Mouse (Mus musculus): ENCODE measurements around the gene Anxa11.
"Not testable (repeated sequence)": the region's sequence is repeated elsewhere in the genome, so short reads cannot be mapped to it uniquely, and the experiment has no call there.

Gene Anxa11

DNA sequence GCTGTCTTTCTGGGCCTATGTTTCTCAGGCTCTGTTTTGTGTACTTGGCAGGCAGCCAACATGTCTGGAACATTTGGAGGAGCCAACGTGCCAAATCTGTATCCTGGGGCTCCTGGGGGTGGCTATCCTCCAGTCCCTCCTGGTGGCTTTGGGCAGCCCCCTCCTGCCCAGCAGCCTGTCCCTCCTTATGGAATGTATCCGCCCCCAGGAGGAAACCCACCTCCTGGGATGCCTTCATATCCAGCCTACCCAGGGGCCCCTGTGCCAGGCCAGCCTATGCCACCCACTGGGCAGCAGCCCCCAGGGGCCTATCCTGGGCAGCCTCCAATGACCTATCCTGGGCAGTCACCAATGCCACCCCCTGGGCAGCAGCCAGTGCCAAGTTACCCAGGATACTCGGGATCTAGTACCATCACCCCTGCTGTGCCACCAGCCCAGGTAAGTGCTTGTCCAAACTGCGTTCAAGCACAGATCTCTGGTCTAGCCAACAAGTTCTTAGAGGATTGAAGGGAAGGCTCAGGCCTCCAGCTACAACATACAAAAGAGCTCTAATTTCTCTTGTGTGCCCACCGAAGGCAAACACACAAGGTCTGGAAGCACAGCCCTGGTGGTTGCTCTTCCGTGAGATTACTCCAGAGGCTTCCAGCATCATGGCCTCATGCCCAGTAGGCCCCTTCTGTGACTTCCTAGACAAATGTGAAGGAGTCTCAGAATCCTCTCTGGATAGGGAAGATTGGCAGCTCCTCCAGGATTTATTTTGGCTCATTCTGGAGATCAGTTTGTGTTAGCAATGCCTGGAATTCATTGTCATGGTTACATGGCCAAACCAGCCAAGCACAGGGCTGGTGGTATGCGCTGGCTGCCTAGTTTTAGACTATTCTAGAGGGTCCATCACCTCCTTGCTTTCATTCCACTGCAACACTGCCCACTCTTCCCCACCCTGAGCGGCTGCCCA is 30.8 kb downstream of the Anxa11 start:
- no peak for DNase-seq

DNA sequence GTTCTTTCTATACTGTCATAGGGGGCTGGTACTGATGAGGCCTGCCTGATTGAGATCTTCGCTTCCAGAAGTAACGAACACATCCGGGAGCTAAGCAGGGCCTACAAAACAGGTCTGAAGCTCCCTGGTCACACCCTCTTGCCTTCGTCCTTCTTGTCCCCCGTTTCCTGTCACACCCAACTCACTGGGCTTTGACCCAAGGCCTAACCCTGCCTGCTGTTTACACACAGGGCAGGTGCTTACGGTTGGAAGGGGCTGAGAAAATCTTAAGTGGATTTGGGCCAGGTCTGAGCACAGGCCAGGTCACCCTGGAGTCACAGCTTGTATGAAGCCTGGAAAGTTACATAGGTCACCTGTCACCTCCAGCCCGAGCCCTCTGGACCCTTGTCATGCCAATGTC is 34.7 kb downstream of the Anxa11 start:
- DNase-seq, result not testable (repeated sequence)

DNA sequence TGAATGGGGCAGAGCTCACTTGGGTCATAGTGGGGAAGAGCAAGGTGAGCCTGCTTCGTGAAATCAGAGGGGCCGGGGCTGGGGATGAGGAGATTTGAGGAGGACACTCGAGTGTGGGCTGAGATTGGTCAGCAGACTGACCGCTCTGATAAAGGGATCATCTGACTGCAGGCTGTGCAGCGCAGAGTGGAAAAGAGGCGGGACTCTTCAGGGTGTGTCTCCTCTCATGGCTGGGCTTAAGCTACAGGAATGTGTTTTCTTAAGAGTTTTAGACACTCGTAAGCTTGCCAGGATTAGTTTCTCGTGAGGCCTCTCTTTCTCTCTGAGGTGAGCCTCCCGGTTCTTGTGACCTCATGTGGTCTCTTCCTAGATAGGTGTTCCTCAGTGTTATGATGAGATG is 39.8 kb downstream of the Anxa11 start:
- not testable (repeated sequence) for DNase-seq

DNA sequence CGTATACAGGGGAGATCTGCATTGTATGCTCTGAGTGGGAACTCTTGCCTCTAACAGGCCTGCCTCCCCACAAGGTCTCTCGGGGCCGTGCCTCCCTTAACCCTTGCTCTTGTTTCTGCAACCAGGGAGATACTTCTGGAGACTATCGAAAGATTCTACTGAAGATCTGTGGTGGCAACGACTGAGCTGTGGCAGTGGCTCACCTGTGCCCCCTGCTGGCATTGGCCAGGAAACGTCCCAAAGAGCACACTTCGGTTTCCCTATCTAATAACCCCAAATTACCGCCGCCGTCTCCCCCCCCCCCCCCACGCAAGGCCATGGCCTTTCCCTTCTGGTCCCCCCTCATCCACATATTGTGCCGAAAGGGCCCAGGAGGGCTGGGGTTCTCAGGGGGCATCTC is 43.9 kb downstream of the Anxa11 start:
- DNase-seq, result not testable (repeated sequence)

DNA sequence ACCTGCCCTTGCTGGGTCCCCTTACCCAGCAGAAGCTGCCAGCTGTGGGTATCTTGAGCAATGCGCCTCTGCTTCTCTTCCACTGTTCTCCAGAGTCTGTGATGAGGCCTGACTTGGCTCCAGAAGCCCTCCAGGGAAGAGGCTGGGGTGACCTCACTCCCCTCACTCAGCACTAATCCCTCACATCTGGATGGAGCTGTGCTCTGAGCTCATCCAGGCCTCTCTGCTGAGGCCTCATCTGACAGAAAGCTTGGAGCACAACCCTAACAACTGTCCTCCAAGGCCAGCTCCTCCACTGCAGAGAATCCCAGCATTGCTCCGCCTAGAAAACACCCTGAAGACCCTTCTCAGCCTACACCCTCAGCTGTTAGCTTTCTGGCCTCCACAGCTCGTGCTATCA is 52.6 kb downstream of the Anxa11 start:
- DNase-seq, result not testable (repeated sequence)

DNA sequence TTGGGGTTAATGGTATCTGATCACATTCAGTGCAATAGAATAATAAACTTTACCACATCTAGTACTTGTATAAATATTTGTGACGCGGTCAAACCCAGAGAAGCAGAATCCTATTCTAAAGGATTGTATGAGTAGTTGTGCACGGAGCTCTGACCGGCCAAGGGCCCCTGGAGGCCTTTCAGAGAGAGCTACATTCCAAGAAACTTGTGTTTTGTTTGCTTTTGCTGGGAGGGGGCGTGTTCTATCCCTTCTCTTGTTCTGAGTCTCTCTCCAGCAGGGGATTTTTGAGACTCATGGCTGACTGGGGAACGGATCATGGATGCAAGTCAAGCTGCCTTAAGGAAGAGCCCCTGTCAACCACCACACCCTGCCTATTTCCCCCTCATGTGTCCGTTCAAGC is 53.7 kb downstream of the Anxa11 start:
- not testable (repeated sequence) for DNase-seq

DNA sequence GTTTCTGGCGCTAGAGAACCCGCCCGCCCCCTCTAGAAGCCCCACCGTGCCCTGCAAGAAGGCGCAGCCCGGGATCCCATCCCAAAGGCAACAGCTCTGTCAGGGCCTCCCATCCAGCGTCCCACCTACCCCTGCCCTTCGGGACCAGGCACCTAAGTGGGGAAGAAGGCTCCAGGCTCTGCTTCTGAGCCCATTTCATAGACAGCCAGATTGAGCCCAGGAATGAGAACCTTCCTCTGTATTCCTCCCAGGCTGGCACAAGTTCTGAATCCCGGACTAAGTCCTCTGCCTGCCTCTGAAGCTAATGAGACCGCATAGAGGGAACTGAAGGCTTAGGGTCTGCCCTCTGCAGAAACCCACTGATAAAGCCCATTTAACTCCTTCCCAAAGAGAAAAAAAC is 61.0 kb downstream of the Anxa11 start, which contains the start of gene Plac9a:
Plac9a (minus strand) TSS at position 101 of the 400 bp plus-strand sequence.
- not testable (repeated sequence) for DNase-seq

DNA sequence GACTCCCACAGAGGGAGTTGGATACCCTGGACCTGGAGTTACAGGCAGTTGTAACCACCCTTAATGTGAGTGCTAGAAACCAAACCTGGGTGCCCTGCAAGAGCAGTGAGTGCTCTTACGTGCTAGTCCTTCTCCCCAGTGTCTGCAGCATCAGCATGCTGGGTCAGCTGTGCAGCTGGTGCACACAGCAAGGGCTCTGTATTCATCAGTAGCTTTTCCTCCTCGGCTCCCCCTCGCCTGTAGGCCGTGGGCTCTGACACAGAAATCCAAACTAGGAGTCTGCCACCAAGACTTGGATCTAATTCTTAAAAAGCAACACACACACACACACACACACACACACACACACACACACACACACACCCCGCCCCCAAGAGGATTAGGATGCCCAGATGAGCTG is 63.3 kb downstream of the Anxa11 start:
- DNase-seq, result not testable (repeated sequence)

DNA sequence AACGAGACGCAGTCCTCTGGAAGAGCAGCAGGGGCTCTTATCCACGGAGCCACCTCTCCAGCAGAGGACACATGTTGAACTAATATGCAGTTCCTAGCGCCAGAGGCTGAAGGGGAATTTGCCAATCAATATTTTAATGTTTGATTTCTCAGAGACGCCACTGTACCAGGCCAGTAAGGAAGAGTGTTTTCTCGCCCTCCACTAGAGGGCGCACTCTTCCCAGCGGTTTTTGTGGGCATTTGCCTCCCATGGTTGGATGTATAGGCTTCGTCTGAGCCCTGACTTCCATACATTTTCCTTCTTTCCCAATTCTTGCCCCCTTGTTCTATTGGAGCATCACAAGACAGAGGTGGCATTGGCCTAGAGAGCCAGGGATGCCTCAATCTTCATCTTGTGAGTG is 65.3 kb downstream of the Anxa11 start:
- not testable (repeated sequence) for DNase-seq

DNA sequence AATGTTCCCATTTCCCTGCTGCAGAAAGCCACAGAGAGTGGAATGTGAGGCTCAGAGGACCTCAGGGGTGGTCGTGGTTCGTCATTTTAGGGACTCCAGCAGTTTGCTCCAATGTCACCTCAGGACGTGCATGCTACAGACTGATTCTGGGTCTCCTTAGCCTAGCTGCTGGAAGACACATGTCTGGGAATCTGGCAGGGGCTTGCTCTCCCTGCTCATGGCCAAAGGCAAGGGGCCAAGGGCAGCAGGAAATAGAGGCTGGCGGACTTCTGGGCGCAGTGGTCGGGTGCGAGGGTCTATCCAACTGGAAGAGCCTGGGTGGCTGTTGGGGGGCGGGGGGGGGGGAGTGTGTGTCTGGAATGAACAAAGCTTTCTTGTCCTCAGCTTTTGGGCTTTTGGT is 67.0 kb downstream of the Anxa11 start:
- DNase-seq, result not testable (repeated sequence)

DNA sequence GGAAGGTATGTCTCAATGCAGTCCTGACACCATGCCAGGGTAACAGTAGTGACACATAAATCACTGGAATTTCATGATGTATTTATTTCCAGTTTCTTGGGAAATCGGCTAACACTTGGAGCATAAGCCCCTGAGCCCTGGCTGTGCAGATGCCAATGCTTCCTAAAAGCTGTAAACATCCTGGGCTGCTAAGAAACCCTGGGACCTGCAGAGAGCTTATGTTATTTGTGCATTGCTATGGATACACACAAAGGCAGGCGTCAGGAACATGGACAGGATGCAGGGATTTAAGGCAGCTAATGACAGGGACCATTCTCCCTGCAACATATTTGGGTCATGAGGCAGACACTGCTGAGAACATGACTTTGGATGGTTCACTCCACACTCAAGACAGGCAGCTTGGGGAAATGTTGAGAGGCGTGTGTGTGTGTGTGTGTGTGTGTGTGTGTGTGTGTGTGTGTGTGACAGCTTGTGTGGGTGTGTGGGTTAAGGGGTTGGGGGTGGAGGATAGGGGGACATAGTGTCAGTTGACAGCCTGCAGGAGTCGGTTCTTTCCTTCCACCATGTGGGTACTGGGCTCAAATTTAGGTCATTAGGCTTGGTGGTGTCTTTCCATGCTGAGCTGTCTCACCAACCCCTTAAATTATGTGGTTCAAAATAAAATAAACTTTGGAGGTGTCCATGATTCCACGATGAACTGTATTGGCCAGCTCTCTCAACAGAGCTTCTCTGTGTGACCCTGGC is 76.6 kb downstream of the Anxa11 start:
- DNase-seq, result not testable (repeated sequence)

DNA sequence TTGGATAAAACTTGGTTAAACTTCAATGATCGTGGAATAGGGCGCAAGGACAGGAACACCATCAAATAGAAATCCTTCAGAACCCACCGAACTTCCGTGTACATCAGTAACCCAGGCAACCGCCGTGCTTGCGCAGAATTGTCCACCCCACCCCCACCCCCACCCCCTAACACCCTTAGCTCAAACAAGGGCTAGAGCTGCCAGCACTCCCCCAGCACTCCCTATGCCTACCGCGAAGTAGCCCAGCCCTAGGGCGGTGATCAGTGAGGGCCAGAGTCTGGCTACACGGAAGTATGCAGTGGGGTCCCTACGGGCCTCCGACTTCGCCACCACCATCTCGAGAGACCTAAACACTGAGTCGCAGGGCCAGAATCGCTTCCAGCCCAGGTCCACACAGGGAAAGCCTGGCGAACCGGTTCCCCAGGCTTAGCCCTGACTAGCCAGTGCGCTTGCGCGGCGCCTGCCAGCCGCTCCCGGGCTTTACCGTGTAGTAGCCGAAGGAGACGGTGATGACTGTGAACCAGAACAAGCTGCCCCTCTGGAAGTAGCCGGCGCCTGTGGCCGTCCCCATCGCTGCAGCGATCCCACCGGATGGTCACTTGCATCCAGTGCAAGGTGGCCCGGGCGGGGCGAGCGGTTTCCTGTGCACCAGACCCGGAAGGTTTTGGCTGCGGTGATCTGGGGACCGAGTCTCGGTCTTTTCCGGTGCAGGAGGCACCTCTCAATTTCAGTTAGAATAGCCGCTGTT is 85.0 kb downstream of the Anxa11 start:
- not testable (repeated sequence) for DNase-seq

DNA sequence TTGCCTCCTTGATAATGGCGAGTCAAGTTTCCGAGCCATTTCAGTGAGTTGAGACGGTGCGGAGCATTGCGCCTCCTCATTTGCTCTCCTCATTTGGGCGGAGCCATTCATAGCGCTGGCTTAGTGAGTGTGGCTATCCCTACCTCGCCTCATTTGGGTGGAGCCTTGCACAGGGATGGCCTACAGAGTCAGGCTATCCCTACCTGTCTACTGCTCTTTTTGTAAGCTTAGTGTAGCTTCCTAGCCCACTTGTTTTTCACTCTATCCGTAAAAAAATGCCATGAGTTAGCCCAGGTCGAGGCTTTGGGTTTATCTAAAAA is 85.6 kb downstream of the Anxa11 start, which contains the start of gene Tmem254a:
Tmem254a (minus strand) TSS at position 111 of the 320 bp plus-strand sequence.
- DNase-seq, result not testable (repeated sequence)
